Mouse (Mus musculus) yolk sac, embryonic 10.5 days (tissue): ENCODE measurements around the gene Olfr1480.

Experiments used
- DNase-seq: peaks from one replicate; pipeline ENCODE4 v3.0.0-alpha.2; 2017; ENCODE audit warnings: low spot score

The Olfr1480 gene

DNA sequence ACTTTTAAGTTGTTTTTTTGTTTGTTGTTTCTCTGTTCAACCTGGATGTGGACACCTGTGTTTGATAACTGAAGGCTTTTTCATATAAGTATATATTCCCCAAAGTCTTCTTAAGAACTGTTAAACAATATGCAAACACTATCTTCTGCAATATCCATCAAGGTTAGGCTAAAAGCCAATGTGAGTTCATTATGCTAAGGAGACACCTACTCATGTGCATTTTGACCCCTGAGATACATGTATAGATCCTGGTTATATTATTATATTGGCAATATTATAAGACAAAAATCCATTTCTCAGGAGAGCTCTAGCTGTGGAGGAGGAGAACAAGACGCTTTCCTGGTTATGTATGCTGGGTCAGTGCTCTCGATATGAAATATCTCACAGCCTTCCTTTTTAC is at the start of gene Olfr1480:
Gene Olfr1480 (plus strand): TSS at position 301 of the 400 bp plus-strand sequence.
- no peak for DNase-seq

DNA sequence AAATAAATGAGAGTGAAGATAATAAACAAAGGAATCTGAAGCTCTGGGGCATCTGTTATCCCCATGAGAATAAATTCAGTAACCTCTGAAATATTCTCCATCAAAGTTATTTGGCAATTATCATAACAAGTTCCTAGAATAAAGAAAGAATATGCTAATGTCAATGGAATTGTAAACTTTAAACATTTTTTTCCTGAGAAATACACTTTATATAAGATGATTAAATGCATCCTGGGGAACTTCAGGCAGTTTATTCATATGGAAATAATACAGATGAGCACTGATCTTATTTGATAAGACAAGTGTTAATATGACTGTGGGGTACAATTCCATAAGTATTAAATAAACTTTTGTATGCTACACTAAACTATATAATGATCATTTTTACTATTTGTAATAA is 47.6 kb upstream of the Olfr1480 start, which contains the start of gene Olfr1475:
Gene Olfr1475 (minus strand): TSS at position 101 of the 400 bp plus-strand sequence.
- DNase-seq = no peak

DNA sequence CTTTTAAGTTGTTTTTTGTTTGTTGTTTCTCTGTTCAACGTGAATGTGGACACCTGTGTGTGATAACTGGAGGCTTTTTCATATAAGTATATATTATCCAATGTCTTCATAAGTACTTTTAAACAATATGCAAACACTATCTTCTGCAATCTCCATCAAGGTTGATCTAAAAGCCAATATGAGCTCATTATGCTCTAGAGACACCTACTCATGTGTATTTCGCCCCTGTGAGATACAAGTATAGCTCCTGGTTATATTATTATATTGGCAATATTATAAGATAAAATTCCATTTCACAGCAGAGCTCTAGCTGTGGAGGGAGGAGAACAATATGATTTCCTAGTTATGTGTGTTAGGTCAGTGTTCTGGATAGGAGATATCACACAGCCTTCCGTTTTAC is 27.5 kb upstream of the Olfr1480 start, which contains the start of gene Olfr1477:
Gene Olfr1477 (plus strand): TSS at position 301 of the 400 bp plus-strand sequence.
- no peak for DNase-seq
